Mouse (Mus musculus): ENCODE measurements around the gene Col4a3bp. TPM values are rescaled to one million over a fixed set of nuclear protein-coding genes. Genes with fewer than 3 reads are reported as not detected.
"Not testable (repeated sequence)": the region's sequence is repeated elsewhere in the genome, so short reads cannot be mapped to it uniquely, and the experiment has no call there.

The Col4a3bp gene
- total RNA-seq, 2 experiments from 2014 or later = 50.8 to 51.5 TPM

- no peak for DNase-seq
- intact Hi-C loops (cut with DNase I) = no loop called here
Measured at GRCm38 (mm10) chr13:96630396-96630795, 88.0 kb downstream of the Col4a3bp start.

DNA sequence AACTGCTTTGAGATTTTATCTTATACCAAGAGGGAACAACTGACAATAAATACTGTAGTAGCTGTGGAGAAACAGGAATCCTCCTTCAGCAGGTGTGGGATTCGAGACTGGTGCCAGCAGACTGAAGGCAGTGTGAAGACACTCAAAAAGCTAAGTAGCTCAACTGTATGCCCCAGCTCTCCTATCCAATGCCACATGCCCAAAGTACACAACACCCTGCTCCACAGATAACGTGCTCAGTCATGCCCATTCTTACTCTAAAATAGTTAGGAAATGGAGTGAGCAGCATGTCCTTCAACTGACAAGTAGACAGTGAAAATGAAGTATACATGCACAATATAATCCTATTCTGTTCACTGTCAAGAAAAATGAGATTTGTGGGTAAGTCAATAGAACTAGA, 101.8 kb downstream of the Col4a3bp start:
- DNase-seq = no peak
- intact Hi-C loops (cut with DNase I) = no loop called here

DNA sequence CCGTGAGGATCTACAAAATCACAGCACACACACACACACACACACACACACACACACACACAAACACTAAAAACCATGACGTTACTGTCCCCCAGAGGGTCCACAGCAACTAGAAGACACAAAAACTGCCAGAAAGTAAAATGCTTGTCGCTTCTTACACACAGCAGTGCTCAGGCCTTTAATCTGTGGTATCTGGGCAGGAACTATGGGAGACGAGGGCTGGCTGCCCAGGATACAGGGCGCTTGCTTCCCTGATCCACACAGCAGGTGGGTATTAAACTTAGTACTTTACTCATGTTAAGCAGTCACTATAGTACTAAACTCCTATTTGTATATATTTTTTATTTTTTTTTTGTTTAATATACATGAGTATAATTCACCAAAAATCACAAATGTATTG, 103.4 kb downstream of the Col4a3bp start:
- intact Hi-C loops (cut with DNase I) = loop anchor here (5.0 kb wide), 1 partner anchor 244 kb away; no protein-coding TSS in a partner anchor

GRCm38 (mm10) chr13:96653041-96653440, 110.6 kb downstream of the Col4a3bp start:
- intact Hi-C loops (cut with DNase I) = loop anchor here (10.0 kb wide), 1 partner anchor 472 kb away; no protein-coding TSS in a partner anchor

More for the DNA sequence above, 103.4 kb downstream of the Col4a3bp start:
- no peak for DNase-seq

DNA sequence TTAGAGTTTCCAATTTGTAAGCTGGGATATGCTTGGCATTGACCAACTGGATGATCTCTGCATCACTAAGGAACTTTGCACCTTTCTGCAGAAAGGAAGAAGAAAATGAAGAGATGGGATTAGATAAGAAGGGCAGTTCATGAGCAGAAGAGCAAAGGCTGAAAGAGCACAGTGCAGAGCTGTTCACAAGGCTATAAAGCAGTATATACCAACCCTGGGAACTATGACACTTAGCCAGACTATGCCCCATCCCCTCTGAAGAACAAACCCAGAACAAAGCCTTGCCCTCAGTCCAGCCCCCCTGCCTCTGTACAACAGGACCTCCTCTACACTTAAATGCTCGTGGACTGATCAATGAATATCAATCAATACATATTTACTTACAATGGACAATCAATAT, 114.3 kb downstream of the Col4a3bp start:
- intact Hi-C loops (cut with DNase I) = loop anchor here (10.0 kb wide), 1 partner anchor 468 kb away; no protein-coding TSS in a partner anchor
- no peak for DNase-seq

More at GRCm38 (mm10) chr13:96653041-96653440, 110.6 kb downstream of the Col4a3bp start:
- no peak for DNase-seq

DNA sequence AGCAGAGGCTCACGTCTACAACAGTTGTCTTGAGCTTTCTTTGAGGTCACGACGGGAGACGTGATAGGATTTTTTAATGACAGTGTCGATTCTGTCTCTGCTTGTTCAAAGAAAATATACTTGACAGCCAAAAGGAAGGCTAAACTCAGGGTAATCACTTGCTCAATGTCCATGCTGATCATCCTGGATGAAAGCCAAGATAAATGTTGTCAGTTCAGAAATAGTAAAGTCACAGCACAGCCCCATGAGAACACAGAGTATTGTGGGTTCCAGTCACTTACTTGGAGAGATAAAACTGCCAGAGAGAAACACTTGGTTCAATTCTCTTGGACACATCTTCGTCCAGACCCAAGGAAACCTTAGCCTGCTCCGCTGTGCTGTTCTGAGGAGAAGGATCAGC, 116.5 kb downstream of the Col4a3bp start:
- intact Hi-C loops (cut with DNase I) = loop anchor here (10.0 kb wide), 1 partner anchor 466 kb away; no protein-coding TSS in a partner anchor
- no peak for DNase-seq

- intact Hi-C loops (cut with DNase I) = no loop called here
- DNase-seq = peak; percentile 13
Measured at GRCm38 (mm10) chr13:96660095-96660860, 117.9 kb downstream of the Col4a3bp start.

- intact Hi-C loops (cut with DNase I); DNase-seq: not testable (repeated sequence)
Measured at GRCm38 (mm10) chr13:96663120-96663519, 120.7 kb downstream of the Col4a3bp start.

DNA sequence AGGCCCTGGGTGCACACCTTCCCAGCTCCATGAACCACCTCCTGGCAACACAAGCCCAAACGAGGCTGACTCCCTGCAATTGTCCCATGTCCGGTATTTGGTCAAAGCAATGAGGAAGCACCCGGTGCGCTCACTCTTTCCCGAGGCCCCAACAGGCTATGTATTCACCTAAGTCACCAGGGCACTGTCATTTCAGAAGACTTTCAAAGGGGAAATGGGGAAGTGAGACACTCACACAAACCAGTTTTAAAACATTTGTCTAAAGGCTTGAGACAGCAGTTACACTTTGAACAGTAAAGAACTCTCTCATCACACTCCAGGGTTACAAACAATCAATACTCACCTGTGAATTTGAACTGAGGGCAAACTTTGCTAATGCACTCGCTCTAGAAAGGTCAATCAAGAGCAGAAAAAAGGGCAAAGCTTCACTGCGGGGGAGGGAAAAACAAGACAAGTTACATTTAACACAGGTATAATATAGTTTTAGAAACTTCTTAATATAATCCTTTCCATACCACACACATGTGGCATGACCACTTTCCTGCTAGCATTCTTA, 122.1 kb downstream of the Col4a3bp start:
- intact Hi-C loops (cut with DNase I) = no loop called here
- DNase-seq = no peak

DNA sequence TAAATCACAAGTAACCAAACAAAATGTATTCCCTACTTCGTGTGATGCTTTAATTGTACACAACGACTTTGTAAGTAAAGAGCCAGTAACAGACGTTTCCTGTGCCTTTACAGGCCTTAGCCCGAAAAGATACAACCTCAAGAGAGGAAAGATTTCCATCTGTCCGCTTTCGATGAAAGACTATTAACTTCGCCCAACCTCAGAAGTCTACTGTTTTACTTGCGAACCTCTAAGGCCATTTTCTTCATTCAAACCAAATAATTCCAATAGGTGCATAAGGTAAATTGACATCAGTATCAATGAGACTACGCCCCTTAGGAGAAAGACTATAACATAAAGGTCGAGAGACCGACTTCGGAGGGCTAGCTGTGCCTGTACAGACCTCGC, 127.6 kb downstream of the Col4a3bp start:
- DNase-seq = no peak
- intact Hi-C loops (cut with DNase I) = no loop called here

DNA sequence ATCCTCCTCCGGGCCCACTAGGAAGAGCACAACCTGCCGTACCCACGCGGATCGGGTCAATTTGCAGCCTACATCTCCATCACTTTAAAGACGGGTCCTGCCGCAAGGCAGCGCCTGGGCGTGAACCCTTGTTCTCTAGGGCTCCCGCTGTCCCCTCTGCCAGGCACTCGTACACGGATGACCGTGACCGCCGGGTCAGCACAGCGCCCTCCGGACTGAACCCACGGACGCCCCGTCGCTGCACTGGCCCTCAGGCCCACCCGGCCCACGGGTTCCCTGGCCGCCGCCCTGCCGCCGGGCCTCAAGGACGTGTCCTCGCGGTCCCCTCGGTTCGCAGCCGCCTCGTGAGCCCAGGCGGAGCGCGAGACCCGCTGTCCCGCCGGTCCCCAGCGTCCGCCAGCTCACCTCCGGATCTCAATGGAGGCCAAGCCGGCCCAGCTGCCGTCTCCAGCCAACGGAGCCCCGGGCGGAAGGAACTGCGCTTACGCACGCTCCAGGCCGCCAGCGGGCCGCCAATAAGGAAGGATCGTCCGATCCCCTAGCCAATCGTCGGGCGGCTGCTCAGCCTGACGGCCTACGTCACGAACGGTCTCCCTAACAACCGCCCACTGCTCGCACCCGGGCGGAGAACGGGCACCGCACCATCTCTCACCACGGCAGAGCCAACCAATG, 128.1 kb downstream of the Col4a3bp start, which contains the start of gene Hmgcr:
Gene Hmgcr, minus strand, starts transcription at position 531 of the 672 bp plus-strand sequence.
- DNase-seq = peak; percentile 98
- intact Hi-C loops (cut with DNase I) = no loop called here

DNA sequence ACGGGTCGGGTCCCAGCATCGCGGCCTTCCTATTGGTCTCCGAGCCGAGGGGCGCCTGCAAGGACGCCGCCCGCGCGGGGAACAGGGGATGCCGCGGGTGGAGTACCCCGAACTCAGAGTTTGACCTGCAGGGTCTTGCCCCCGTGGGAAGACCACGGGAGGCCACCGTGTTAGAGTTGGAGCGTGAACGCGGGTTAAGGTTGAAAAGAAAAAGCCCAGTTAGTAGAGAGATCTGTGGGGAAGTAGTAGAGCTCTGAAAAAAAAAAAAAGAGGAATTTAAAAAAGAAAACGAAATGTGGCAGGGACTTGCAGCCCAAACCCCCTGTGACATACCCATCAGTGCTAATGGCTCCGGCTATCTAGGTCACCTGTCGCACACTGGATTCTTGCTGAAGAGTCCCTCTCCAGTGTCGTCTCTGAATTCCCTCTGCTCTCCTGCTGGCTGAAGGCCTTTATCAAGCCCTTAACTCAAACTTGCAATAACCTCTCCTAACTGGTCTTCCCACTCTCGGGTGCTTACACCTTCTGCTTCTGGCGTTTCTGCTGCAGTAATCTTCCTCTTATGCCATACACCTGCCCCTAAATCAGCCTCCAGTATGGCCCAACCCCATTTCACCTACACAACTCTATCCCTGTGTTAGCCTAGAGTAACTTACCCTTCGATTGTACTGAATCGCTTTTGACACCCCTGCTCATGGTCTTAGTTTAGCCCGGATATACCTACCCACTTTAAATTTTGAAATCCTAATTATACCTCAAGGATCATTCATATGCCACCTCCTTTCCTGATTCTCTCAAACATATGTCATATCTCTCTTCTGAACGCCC, 128.9 kb downstream of the Col4a3bp start:
- intact Hi-C loops (cut with DNase I) = no loop called here
- no peak for DNase-seq

- DNase-seq = no peak
- intact Hi-C loops (cut with DNase I) = no loop called here
Measured at GRCm38 (mm10) chr13:96671906-96672234, 129.5 kb downstream of the Col4a3bp start.

GRCm38 (mm10) chr13:96672276-96672675, 129.9 kb downstream of the Col4a3bp start:
- no peak for DNase-seq
- intact Hi-C loops (cut with DNase I) = no loop called here

DNA sequence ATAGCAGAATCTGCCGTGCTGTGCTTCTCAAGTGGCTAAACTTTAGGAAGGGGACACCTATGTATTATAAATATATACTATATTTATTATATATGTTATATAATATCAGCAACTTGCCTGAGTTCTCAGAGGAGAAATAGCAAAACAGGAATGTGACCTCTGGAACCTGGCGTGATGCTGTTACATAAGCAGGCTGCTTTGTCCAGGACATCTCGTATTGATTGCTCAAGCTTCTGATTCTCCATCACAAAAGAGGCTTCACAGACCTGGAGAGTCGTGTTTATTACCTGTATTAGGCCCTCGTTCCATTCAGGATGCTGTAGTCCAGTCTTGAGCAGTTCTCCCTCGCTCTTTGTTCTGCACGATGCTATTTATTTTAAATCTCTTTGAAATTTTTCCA, 131.4 kb downstream of the Col4a3bp start:
- DNase-seq = no peak
- intact Hi-C loops (cut with DNase I) = no loop called here

DNA sequence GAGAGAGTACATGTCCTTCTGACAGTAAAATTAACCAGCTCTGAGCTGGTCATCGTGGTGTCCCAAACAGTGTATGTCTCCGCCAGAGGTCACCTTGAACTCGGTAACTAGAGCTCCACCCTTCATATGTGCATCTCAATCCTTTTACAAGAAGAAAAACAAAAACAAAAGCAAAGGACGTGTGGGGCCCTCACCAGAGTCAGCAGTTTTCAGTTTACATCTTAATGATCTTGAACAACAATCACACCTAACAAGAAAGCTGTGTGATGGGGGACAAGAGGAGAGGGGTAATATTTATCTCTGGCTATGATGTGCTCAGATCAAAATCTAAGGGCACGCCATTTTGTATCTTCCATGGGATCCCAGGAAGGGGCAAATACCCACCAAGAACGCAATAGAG, 133.3 kb downstream of the Col4a3bp start:
- intact Hi-C loops (cut with DNase I) = no loop called here

DNA sequence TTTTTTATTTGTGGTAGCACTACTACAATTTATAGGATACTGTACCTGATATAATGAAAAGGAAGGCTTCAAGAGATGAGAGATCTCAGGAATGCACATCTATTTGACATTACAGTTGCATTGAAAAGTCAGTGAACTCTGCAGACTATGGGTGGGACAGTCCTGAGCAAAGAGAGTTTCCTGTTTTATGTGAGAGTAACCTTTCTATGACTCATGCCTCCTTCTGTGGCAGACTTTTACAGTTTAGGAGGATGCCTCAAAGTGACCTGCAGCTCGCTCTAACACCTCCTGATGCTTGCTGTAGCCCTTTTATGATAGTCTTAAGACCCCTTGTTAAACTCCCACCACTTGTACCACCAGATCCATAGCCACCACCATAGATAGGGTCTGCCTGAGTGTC, 134.7 kb downstream of the Col4a3bp start:
- intact Hi-C loops (cut with DNase I) = no loop called here
- DNase-seq = no peak

More for the DNA sequence above, 133.3 kb downstream of the Col4a3bp start:
- no peak for DNase-seq

GRCm38 (mm10) chr13:96678616-96679015, 136.2 kb downstream of the Col4a3bp start:
- DNase-seq = no peak
- intact Hi-C loops (cut with DNase I) = no loop called here

DNA sequence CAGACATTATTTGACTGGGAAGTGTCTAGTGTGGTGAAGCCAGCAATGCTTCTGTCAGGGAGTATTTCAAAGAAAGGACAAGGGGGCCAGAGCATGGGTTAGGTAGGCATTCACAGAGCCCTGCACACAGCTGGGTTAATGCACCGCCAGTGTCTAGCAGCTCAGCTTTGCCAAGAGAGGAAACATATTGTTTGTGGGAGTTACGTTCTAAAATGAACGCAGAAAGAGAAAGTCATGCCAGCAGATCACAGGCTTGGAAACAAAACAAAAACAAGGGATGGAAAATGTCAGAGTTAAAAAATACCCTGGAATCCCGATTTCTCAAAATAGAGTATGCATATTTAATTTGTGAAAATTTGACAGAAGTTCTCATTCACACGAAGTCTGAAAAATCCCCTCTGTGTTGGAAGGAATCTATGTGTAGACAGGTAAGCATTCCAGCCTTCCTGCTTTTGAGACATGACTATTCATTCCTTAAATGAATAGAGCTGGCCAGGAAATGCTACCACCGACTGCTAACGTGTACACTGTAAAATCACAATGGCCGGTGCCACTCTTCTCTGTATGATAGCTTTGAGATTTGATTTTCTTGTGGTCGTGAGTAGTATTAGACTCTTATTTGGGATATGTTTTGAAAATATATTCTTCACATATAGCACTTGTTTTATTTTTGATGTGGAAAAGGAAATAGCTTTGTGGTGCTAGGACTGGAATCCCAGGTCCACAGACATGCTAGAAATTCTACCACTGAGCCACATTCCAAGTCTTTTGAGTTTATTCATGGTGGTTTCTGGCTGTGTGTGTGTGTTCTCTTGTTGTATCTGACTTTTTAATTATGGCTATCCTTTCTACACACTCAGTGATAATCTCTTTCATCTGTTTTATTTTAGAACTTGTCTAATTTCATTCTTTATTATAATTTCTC, 138.0 kb downstream of the Col4a3bp start:
- DNase-seq = no peak
- intact Hi-C loops (cut with DNase I) = no loop called here
